Mouse (Mus musculus) heart, embryonic 16.5 days (tissue): ENCODE results near the gene Fars2. TPM values are rescaled to one million over a fixed set of nuclear protein-coding genes. Genes with fewer than 3 reads are reported as not detected.
"Not testable (repeated sequence)": the region's sequence is repeated elsewhere in the genome, so short reads cannot be mapped to it uniquely, and the experiment has no call there.

ENCODE experiments used
- ATAC-seq: fragments of 200-750 bp; cut with Nextera tagmentation; replicated peaks from 2 replicates; pipeline ENCODE4 v1.8.0; 2017; ENCODE audit warnings: moderate number of reproducible peaks; ENCODE audit not compliant: insufficient read depth, low FRiP score; ENCODE audit errors: extremely low read depth
- H3K27ac ChIP-seq: fragments of 300-500 bp; sonication (generic); 2 replicates; pipeline ENCODE4 v1.5.1; 2014; ENCODE audit warnings: mild to moderate bottlenecking, low read length, control low read depth, moderate library complexity
- H3K27me3 ChIP-seq: fragments of 300-500 bp; sonication (generic); 2 replicates; pipeline ENCODE4 v1.6.1; 2014; ENCODE audit warnings: low read length, mixed read lengths; ENCODE audit not compliant: control insufficient read depth, insufficient read depth
- H3K36me3 ChIP-seq: fragments of 300-500 bp; sonication (generic); 2 replicates; pipeline ENCODE4 v1.6.1; 2014; ENCODE audit not compliant: control insufficient read depth, insufficient read depth
- H3K4me1 ChIP-seq: fragments of 300-500 bp; sonication (generic); 2 replicates; pipeline ENCODE4 v1.6.1; 2014; ENCODE audit warnings: low read length, mixed read lengths; ENCODE audit not compliant: control insufficient read depth, insufficient read depth
- H3K4me2 ChIP-seq: fragments of 300-500 bp; sonication (generic); 2 replicates; pipeline ENCODE4 v1.6.1; 2014; ENCODE audit warnings: low read depth, mild to moderate bottlenecking, control low read depth, low read length
- H3K4me3 ChIP-seq: fragments of 300-500 bp; sonication (generic); 2 replicates; pipeline ENCODE4 v1.5.1; 2014; ENCODE audit warnings: mild to moderate bottlenecking, control low read depth, low read length
- H3K9ac ChIP-seq: fragments of 300-500 bp; sonication (generic); 2 replicates; pipeline ENCODE4 v1.6.1; 2014; ENCODE audit warnings: low read length, control low read depth
- H3K9me3 ChIP-seq: fragments of 300-500 bp; sonication (generic); replicated peaks from 2 replicates; pipeline ENCODE4 v1.6.1; 2016; ENCODE audit warnings: low read length; ENCODE audit not compliant: control insufficient read depth
- WGBS: fragments of 180-500 bp; shearing (Covaris S2); extraction: QIAGEN DNeasy Blood & Tissue Kit; methylation state at CpG from one replicate; pipeline ENCODE4 v1.1.7; 2014; 5-methylcytosine and 5-hydroxymethylcytosine counted together
- polyA plus RNA-seq: library from polyadenylated mRNA; unstranded; fragments of >200 nt; fragmentation: Nextera tagmentation; extraction: Ambion mirVana; gene quantifications from 2 replicates; pipeline ENCODE4 v1.2.1, GENCODE M21; 2015

Gene Fars2
- polyA plus RNA-seq, 1 experiment from 2014 or later = 71.5 TPM

GRCm38 (mm10) chr13:36416546-36416945 lies 299.3 kb downstream of the Fars2 start:
- Histone ChIP-seq H3K4me1 (peaks cover 2% of the 10 kb centered on the region; the same call in 1 of the 2 replicates), H3K9ac (no peak overlapping the region), H3K4me3 (no peak overlapping the region), H3K4me2 (no peak overlapping the region), H3K27me3 (no peaks in the 10 kb centered on the region), H3K27ac (no peak overlapping the region), H3K36me3 (no peaks in the 10 kb centered on the region), H3K9me3 (no peaks in the 10 kb centered on the region)
- ATAC-seq = no peak
- WGBS = 31% methylated on average over 4 of the region's 4 CpGs

- H3K4me3 ChIP-seq = no peak overlapping the region
- H3K9ac ChIP-seq = no peak overlapping the region
- ATAC-seq = no peak
- no peaks in the 10 kb centered on the region for H3K36me3 ChIP-seq
- H3K4me2 ChIP-seq = no peak overlapping the region
- H3K9me3 ChIP-seq = no peaks in the 10 kb centered on the region
- H3K4me1 ChIP-seq = peaks cover 4% of the 10 kb centered on the region; the same call in 1 of the 2 replicates
- H3K27me3 ChIP-seq = no peaks in the 10 kb centered on the region
- H3K27ac ChIP-seq = no peak overlapping the region
These were observed 302.1 kb downstream of the Fars2 start for GRCm38 (mm10) chr13:36419357-36419756.

- no peak overlapping the region for H3K4me2 ChIP-seq
- H3K4me1 ChIP-seq = 0 out of 2 replicates have a peak, but pooled peaks cover 2% of the 10 kb centered on the region
- 70% methylated on average over 3 of the region's 3 CpGs for WGBS
- no peak overlapping the region for H3K27ac ChIP-seq
- no peak overlapping the region for H3K4me3 ChIP-seq
- H3K27me3 ChIP-seq = no peaks in the 10 kb centered on the region
- no peak overlapping the region for H3K9ac ChIP-seq
- H3K36me3 ChIP-seq = no peaks in the 10 kb centered on the region
- ATAC-seq = no peak
- H3K9me3 ChIP-seq = no peaks in the 10 kb centered on the region
These were observed 305.2 kb downstream of the Fars2 start for GRCm38 (mm10) chr13:36422446-36422845.

GRCm38 (mm10) chr13:36425824-36426705 lies 308.9 kb downstream of the Fars2 start:
- H3K27ac ChIP-seq, H3K4me1 ChIP-seq, H3K9me3 ChIP-seq, H3K27me3 ChIP-seq, H3K9ac ChIP-seq, ATAC-seq, H3K4me3 ChIP-seq, H3K4me2 ChIP-seq, H3K36me3 ChIP-seq: not testable (repeated sequence)
- 78% methylated on average over 17 of the region's 17 CpGs for WGBS

GRCm38 (mm10) chr13:36429500-36430189 lies 312.4 kb downstream of the Fars2 start:
- no peaks in the 10 kb centered on the region for H3K9me3 ChIP-seq
- ATAC-seq = no peak
- H3K4me1 ChIP-seq = no peaks in the 10 kb centered on the region
- 76% methylated on average over 7 of the region's 7 CpGs for WGBS
- H3K36me3 ChIP-seq = no peaks in the 10 kb centered on the region
- H3K4me2 ChIP-seq = no peak overlapping the region
- H3K9ac ChIP-seq = no peak overlapping the region
- no peaks in the 10 kb centered on the region for H3K27me3 ChIP-seq
- no peak overlapping the region for H3K27ac ChIP-seq
- H3K4me3 ChIP-seq = no peak overlapping the region

GRCm38 (mm10) chr13:36430420-36431114 lies 313.4 kb downstream of the Fars2 start:
- no peaks in the 10 kb centered on the region for H3K4me1 ChIP-seq
- no peak for ATAC-seq
- WGBS = 50% methylated on average over 6 of the region's 6 CpGs

GRCm38 (mm10) chr13:36431974-36432518 lies 314.8 kb downstream of the Fars2 start:
- H3K4me3 ChIP-seq = no peak overlapping the region

More at GRCm38 (mm10) chr13:36430420-36431114, 313.4 kb downstream of the Fars2 start:
- no peaks in the 10 kb centered on the region for H3K27me3 ChIP-seq
- H3K4me2 ChIP-seq = no peak overlapping the region
- no peaks in the 10 kb centered on the region for H3K36me3 ChIP-seq
- H3K27ac ChIP-seq = no peak overlapping the region
- no peak overlapping the region for H3K4me3 ChIP-seq
- no peaks in the 10 kb centered on the region for H3K9me3 ChIP-seq
- H3K9ac ChIP-seq = no peak overlapping the region

GRCm38 (mm10) chr13:36444748-36445423 lies 327.7 kb downstream of the Fars2 start:
- Histone ChIP-seq H3K4me3 (no peak overlapping the region), H3K27me3 (no peaks in the 10 kb centered on the region), H3K9ac (no peak overlapping the region), H3K9me3 (no peaks in the 10 kb centered on the region), H3K4me2 (no peak overlapping the region), H3K27ac (no peak overlapping the region), H3K4me1 (no peaks in the 10 kb centered on the region), H3K36me3 (no peaks in the 10 kb centered on the region)
- 38% methylated on average over 4 of the region's 4 CpGs for WGBS
- no peak for ATAC-seq

More at GRCm38 (mm10) chr13:36431974-36432518, 314.8 kb downstream of the Fars2 start:
- no peak overlapping the region for H3K9ac ChIP-seq
- no peak overlapping the region for H3K27ac ChIP-seq
- no peak overlapping the region for H3K4me2 ChIP-seq
- WGBS = 82% methylated on average over 8 of the region's 8 CpGs
- no peaks in the 10 kb centered on the region for H3K27me3 ChIP-seq
- no peaks in the 10 kb centered on the region for H3K36me3 ChIP-seq
- ATAC-seq = no peak
- no peaks in the 10 kb centered on the region for H3K4me1 ChIP-seq
- H3K9me3 ChIP-seq = no peaks in the 10 kb centered on the region
